Mouse (Mus musculus): ENCODE data around the gene Krt39. TPM values are rescaled to one million over a fixed set of nuclear protein-coding genes. Genes with fewer than 3 reads are reported as not detected.

The Krt39 gene
- polyA plus RNA-seq, 2 experiments, result not detected

- no peak for TF ChIP-seq EP300 (IDR thresholded peaks at IDR 0.05; ENCODE audit: low read depth)
- no peak for TF ChIP-seq CTCF (IDR thresholded peaks at IDR 0.05; ENCODE audit: low read depth)
- 61% methylated on average over 8 of the region's 8 CpGs for WGBS (ENCODE audit: insufficient replicate concordance)
- Histone ChIP-seq H3K9me3 (ENCODE audit: control insufficient read depth, low read length) (no peaks in the 10 kb centered on the region), H3K27ac (no peak overlapping the region), H3K36me3 (replicated peaks; ENCODE audit: control insufficient read depth, insufficient read depth, low read depth) (no peaks in the 10 kb centered on the region), H3K27me3 (ENCODE audit: control insufficient read depth, insufficient read depth, low read length) (no peaks in the 10 kb centered on the region), H3K4me1 (replicated peaks; ENCODE audit: control insufficient read depth in 2 of 2, insufficient read depth in 2 of 2, low read length in 1 of 2) (no peaks in the 10 kb centered on the region), H3K4me2 (ENCODE audit: low read depth) (no peak overlapping the region), H3K9ac (replicated peaks) (no peak overlapping the region), H3K4me3 (ENCODE audit: insufficient read depth in 1 of 2, low read depth in 2 of 2, low read length in 2 of 2) (no peak overlapping the region)
- ATAC-seq (ENCODE audit: insufficient read depth) (no peak), DNase-seq (ENCODE audit: low read depth in 3 of 3, low spot score in 3 of 3) (no peak)
These were observed 7.0 kb downstream of the Krt39 start for GRCm38 (mm10) chr11:99514098-99514497.

GRCm38 (mm10) chr11:99500095-99500805 lies 20.9 kb downstream of the Krt39 start:
- no peaks in the 10 kb centered on the region for H3K36me3 ChIP-seq (replicated peaks; ENCODE audit: control insufficient read depth, insufficient read depth, low read depth)
- 64% methylated on average over 9 of the region's 9 CpGs for WGBS (ENCODE audit: insufficient replicate concordance)
- H3K9ac ChIP-seq (replicated peaks), result no peak overlapping the region
- TF ChIP-seq CTCF (IDR thresholded peaks at IDR 0.05; ENCODE audit: low read depth) (no peak), EP300 (IDR thresholded peaks at IDR 0.05; ENCODE audit: low read depth) (no peak)
- DNase-seq (ENCODE audit: low read depth in 3 of 3, low spot score in 3 of 3), result no peak
- H3K4me3 ChIP-seq (ENCODE audit: insufficient read depth in 1 of 2, low read depth in 2 of 2, low read length in 2 of 2), result no peak overlapping the region
- no peaks in the 10 kb centered on the region for H3K27me3 ChIP-seq (ENCODE audit: control insufficient read depth, insufficient read depth, low read length)
- ATAC-seq (ENCODE audit: insufficient read depth), result no peak
- H3K27ac ChIP-seq, result no peak overlapping the region
- H3K9me3 ChIP-seq (ENCODE audit: control insufficient read depth, low read length), result no peaks in the 10 kb centered on the region
- no peaks in the 10 kb centered on the region for H3K4me1 ChIP-seq (replicated peaks; ENCODE audit: control insufficient read depth in 2 of 2, insufficient read depth in 2 of 2, low read length in 1 of 2)
- no peak overlapping the region for H3K4me2 ChIP-seq (ENCODE audit: low read depth)

DNA sequence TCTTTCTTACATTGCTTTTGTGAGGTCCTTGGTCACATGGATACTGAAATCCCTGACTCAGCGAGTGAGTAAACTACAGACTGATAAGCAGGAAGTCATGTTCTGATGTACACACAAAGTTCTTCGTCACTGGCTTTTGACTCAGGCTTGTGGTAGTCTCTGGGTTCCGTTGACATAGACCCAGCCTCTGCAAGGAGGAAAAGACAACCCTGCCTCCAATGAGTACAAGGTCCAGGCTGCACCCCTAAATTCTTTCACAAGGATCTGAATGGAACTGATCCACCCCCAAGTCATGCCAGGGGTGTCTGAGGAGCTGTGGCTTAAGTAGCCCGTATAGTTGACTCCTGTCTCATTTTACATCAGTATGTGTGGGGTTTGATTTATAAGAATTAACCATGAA lies 24.7 kb downstream of the Krt39 start:
- WGBS (ENCODE audit: insufficient replicate concordance), result 51% methylated on average over 4 of the region's 4 CpGs
- TF ChIP-seq EP300 (IDR thresholded peaks at IDR 0.05; ENCODE audit: low read depth) (no peak), CTCF (IDR thresholded peaks at IDR 0.05; ENCODE audit: low read depth) (no peak)
- H3K9me3 ChIP-seq (ENCODE audit: control insufficient read depth, low read length), result no peaks in the 10 kb centered on the region
- no peak overlapping the region for H3K4me2 ChIP-seq (ENCODE audit: low read depth)
- H3K4me1 ChIP-seq (replicated peaks; ENCODE audit: control insufficient read depth in 2 of 2, insufficient read depth in 2 of 2, low read length in 1 of 2), result no peaks in the 10 kb centered on the region; a peak in 1 of 4 replicates
- no peak for ATAC-seq (ENCODE audit: insufficient read depth)
- no peak overlapping the region for H3K4me3 ChIP-seq (ENCODE audit: insufficient read depth in 1 of 2, low read depth in 2 of 2, low read length in 2 of 2)
- H3K27ac ChIP-seq, result no peak overlapping the region
- no peak for DNase-seq (ENCODE audit: low read depth in 3 of 3, low spot score in 3 of 3)
- no peak overlapping the region for H3K9ac ChIP-seq (replicated peaks)
- H3K27me3 ChIP-seq (ENCODE audit: control insufficient read depth, insufficient read depth, low read length), result no peaks in the 10 kb centered on the region
- no peaks in the 10 kb centered on the region for H3K36me3 ChIP-seq (replicated peaks; ENCODE audit: control insufficient read depth, insufficient read depth, low read depth)

- Histone ChIP-seq H3K9ac (replicated peaks) (no peak overlapping the region), H3K4me2 (ENCODE audit: low read depth) (no peak overlapping the region), H3K4me3 (ENCODE audit: insufficient read depth in 1 of 2, low read depth in 2 of 2, low read length in 2 of 2) (no peak overlapping the region), H3K36me3 (replicated peaks; ENCODE audit: control insufficient read depth, insufficient read depth, low read depth) (no peaks in the 10 kb centered on the region), H3K27ac (no peak overlapping the region), H3K27me3 (ENCODE audit: control insufficient read depth, insufficient read depth, low read length) (no peaks in the 10 kb centered on the region), H3K4me1 (replicated peaks; ENCODE audit: control insufficient read depth in 2 of 2, insufficient read depth in 2 of 2, low read length in 1 of 2) (peaks cover 0 to 3% of the 10 kb centered on the region in 2 experiments; a peak in 2 of 4 replicates), H3K9me3 (ENCODE audit: control insufficient read depth, low read length) (no peaks in the 10 kb centered on the region)
- TF ChIP-seq EP300 (IDR thresholded peaks at IDR 0.05; ENCODE audit: low read depth) (no peak), CTCF (IDR thresholded peaks at IDR 0.05; ENCODE audit: low read depth) (no peak)
- no peak for DNase-seq (ENCODE audit: low read depth in 3 of 3, low spot score in 3 of 3)
- ATAC-seq (ENCODE audit: insufficient read depth), result no peak
- WGBS (ENCODE audit: insufficient replicate concordance), result 55% methylated on average over 4 of the region's 4 CpGs
These were observed 26.4 kb downstream of the Krt39 start for GRCm38 (mm10) chr11:99494741-99495140.

- no peak overlapping the region for H3K4me3 ChIP-seq (ENCODE audit: insufficient read depth in 1 of 2, low read depth in 2 of 2, low read length in 2 of 2)
- WGBS (ENCODE audit: insufficient replicate concordance), result 43% methylated on average over 5 of the region's 5 CpGs
- H3K4me2 ChIP-seq (ENCODE audit: low read depth), result no peak overlapping the region
- ATAC-seq (ENCODE audit: insufficient read depth) (no peak), DNase-seq (ENCODE audit: low read depth in 3 of 3, low spot score in 3 of 3) (no peak)
- no peak overlapping the region for H3K9ac ChIP-seq (replicated peaks)
- H3K27ac ChIP-seq, result no peak overlapping the region
- H3K4me1 ChIP-seq (replicated peaks; ENCODE audit: control insufficient read depth in 2 of 2, insufficient read depth in 2 of 2, low read length in 1 of 2), result peaks cover 0 to 3% of the 10 kb centered on the region in 2 experiments; a peak in 2 of 4 replicates
- H3K36me3 ChIP-seq (replicated peaks; ENCODE audit: control insufficient read depth, insufficient read depth, low read depth), result no peaks in the 10 kb centered on the region
- H3K27me3 ChIP-seq (ENCODE audit: control insufficient read depth, insufficient read depth, low read length), result no peaks in the 10 kb centered on the region
- TF ChIP-seq EP300 (IDR thresholded peaks at IDR 0.05; ENCODE audit: low read depth) (no peak), CTCF (IDR thresholded peaks at IDR 0.05; ENCODE audit: low read depth) (no peak)
- no peaks in the 10 kb centered on the region for H3K9me3 ChIP-seq (ENCODE audit: control insufficient read depth, low read length)
These were observed 27.6 kb downstream of the Krt39 start for GRCm38 (mm10) chr11:99493574-99493850.

All from liver, embryonic 14.5 days (tissue).